Mouse (Mus musculus) adrenal gland, postnatal 36 days (tissue): ENCODE measurements around the gene Fcrla. TPM values are rescaled to one million over a fixed set of nuclear protein-coding genes. Genes with fewer than 3 reads are reported as not detected.

Experiments used
- DNase-seq, 2 experiments: peaks; one replicate each; pipeline ENCODE4 v3.0.0; 2021; ENCODE audit warnings: mixed read lengths in 1 of 2
- total RNA-seq, 2 experiments: library from RNA; stranded (reverse); gene quantifications; 2 replicates each; pipeline ENCODE4 v1.2.3; 2021

Fcrla gene
- total RNA-seq, 2 experiments from 2014 or later: 0.36 TPM; not detected in 1

GRCm38 (mm10) chr1:170929245-170929644 is 1.9 kb upstream of the Fcrla start:
- no peak for DNase-seq

DNA sequence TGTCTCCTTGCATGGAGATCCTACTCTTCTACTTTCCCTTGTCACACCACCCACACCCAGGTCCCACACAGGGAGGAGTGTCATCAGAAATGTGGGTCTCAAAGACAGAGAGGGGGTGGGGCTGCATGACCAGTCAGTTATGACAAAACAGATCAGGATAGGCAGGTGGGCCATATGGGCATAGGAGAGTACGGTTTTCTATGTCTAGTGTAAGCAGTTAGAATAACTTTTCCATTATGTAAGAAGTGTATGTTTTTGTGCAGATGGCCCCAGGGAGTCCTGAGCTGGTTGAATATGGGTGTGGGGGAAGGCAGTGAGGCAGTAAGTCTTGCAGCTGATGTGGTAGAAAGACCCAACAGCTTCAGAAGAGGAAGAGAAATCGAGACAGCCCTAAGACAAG is 1.1 kb upstream of the Fcrla start:
- DNase-seq: no peak

GRCm38 (mm10) chr1:170926941-170927340 is 442 bp downstream of the Fcrla start:
- DNase-seq: peak; percentile 32

GRCm38 (mm10) chr1:170924485-170924884 is 2.9 kb downstream of the Fcrla start:
- no peak for DNase-seq

DNA sequence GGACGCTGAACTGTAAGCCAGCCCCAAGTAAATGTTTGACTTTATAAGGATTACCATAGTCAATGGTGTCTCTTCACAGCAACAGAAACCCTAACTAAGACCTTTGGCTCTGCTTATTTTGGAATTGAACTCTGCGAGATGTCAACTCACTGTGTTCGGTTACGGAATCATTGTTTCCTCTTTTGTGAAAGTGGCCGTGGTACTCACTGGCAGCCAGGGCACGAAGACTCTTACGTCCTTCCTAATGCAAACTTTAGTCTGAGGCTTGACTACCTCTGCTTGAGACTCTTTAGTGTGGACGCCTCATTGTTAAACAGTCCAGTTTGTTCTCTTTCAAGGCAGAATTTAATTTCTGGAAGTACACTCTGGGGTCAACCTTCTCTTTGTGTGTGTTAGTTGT is 8.1 kb downstream of the Fcrla start:
- no peak for DNase-seq

GRCm38 (mm10) chr1:170915657-170916056 is 11.7 kb downstream of the Fcrla start:
- no peak for DNase-seq

- no peak for DNase-seq
Measured at GRCm38 (mm10) chr1:170912891-170913615, 14.3 kb downstream of the Fcrla start, which contains the start of gene Fcrlb. TSS of gene Fcrlb (minus strand) at chr1:170912941.

DNA sequence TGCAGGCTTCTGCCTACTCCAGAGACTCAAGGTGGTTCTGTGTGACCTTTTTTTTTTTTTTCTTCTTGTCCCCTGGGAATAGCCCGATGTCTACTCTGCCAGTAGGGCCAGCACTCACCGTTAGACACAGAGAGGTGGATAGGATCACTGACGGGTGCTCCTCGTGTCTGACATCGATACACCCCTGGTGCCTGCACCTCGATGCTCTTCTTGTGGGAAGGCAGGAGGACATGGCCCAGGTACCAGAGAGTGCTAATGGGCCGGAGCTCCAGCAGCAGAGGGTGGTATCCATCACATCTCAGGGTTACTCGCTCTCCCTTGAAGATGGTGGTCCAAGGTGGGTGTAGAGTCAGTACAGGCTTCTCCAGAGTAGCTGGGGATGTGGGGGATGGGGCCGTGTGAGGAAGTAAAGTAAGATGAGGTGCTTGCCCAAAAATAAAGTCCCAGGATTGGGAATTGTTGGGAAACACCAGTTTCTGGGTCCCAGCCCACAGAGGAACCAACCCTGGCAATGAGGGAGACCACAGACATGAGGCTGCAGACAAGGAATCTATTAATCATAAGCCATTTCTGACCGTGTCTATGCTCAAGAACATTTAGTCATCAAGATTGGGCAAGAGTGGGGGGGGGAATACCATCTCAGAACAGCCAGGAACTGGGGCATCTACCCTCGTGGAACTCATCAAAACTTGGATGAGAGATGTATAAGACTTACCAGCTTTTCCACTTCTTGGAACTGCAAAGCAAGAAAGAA is 15.3 kb downstream of the Fcrla start:
- peak; percentile 16 to 51 for DNase-seq

GRCm38 (mm10) chr1:170908341-170908740 is 19.0 kb downstream of the Fcrla start:
- DNase-seq: no peak

DNA sequence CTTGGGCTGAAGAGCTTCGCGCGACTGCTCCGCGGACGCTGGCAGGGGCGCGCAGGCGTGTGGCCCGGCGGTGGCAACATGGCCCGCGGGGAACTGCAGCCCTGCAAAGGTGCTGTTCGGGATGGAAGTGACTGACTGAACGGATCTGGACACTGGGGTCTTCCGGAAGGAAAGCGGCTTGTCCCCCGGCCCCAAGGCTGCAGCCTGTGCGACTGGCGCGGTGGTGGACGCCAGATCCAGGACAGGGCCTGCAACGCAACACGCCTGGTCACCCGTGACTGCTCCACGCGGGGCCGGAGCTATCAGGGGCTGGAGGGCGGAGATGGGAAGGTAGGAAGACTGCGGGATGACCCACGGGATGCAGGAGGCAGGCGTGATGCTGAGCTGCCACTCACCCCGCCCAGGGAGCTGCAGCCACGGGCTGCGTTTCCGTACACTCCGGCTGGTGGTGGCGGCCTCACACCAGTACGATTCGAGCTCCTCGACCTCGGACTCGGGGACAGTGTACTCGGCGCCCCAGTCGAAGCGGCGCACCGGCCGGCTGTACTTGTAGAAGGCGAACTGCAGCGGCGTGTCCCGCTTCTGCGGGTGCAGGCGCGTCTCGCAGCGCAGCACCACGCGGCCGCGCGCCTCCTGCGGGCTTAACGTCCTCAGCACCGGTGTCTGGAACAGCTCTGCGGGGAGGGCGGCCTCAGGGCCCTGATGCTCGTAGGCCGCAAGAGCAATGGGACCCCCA is 19.8 kb downstream of the Fcrla start:
- peak; percentile 62 for DNase-seq

DNA sequence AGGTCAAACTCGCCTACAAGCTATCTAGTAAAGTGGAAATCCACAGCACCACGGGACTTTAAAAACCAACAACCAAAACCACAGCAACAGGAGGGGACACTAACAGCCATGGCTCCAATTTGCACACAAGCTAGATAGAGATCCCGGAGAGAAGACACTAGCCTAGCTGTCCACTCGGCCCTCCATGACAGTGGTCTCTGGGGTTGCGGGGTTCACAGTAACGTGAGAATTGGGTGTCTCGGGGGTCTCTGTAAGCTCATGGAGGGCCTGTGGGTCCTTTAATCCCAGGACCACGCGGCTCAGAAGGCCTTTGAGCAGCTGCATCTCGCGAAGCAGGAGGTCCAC is 20.3 kb downstream of the Fcrla start:
- no peak for DNase-seq

GRCm38 (mm10) chr1:170903485-170903884 is 23.9 kb downstream of the Fcrla start:
- no peak for DNase-seq

DNA sequence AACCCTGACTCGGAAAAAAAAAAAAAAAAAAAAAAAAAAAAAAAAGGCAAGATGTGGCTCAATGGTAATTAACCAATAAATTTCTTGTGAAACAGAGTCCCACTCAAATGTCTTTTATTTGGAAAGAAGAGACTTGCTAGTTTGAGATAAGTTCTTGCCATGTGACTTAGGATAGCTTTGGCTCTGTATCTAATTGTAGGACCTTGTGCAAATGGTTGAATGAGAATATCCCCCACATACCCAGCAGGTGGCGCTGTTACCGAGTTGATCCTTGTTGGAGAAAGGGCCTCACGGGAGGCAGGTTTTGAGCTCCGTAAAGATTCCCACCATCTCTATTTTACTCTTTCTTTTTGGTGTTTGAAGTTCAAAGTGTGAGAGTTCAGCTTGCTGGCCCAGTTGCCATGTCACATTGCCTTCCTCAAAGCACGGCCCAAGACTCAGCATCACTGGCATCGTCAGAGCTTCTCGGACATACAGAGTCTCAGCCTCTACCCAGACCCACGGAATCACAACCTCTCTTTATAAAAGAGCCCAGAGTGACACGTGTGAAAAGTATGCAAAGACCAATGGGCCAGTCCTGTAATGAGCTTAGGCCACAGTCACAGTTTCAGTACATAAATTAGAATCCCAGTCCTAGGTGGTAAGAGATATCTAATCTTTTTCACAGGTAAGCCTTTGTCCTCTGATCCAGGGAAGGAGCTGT is 25.7 kb downstream of the Fcrla start:
- DNase-seq: peak; percentile 90

GRCm38 (mm10) chr1:170900799-170901467 is 26.4 kb downstream of the Fcrla start:
- peak in 1 of 2 experiments; percentile 59 for DNase-seq

DNA sequence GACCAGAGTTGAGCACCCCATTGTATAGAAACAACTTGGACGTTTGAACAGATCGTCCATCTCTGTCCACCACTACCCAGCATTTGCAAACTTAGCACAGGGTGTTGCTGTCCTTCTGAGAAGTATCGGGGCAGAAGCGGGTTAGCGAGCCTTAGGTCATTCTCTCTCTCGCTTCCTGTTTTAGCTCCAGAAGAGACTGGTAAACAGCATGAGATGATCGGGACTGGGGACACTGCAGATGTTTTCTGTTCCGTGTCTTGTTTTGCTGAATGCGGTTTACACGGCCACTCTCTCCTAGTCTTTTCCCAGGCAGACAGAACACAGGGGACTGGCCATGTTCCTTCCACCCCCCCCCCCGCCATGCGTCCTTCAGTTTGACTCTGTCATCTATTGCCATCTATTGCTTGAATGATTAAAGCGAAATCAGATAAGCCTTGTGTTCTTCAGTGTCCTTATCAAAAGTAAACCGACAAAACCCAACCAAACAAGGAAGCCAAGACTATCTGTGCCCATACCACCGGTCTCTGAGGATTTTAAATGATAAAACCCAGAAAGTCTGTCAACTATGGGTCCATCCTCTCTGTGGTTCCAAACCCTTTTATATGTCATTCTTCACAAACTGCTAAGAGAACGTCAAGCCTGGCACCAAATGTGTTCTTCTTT is 28.8 kb downstream of the Fcrla start:
- DNase-seq: no peak

GRCm38 (mm10) chr1:170896651-170897281 is 30.6 kb downstream of the Fcrla start:
- DNase-seq: no peak

DNA sequence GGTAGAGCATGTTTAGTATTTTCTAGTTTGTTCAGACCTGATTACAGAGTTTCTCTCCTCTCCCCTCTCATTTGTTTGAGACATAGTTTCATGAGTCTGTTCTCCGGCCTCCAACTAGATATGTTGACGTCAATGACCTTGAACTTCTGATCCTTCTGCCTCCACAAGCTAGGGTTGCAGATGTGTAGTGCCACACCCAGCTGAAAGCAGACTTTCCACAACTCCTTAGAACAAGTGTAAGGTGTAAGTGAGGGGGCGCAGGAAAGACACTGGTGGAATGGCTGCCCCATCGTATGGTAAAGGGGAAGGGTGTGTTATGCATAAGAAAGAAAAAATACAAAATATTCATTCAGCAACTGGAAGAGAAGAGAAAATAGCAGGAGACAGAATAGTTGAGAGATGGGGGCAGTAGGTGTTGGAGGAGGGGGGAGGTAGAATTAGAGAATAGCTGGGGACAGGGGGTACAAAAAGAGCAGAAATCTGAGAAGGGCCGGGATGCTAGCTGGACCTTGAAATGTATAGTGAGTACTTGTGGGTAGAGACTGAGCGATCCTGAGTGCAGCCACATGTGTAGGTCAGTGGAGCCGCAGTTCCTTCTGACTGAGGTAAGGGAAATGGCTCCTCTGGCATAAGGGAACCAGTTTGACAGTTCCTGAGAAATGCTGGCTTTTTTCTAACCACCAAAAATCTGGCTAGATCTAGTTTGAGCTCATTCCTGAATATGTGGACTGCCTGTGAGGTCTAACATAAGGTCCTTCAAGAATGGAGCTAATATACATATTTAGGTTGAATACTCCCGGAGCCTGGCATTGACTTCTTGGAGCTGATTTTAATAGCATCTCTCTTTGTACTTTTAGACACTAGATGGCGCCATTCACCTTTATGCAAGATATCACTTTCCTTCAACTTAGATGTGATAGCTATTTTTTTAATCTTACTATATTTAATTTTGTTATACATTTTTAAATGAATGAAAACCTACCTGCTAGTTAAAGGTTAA is 32.5 kb downstream of the Fcrla start:
- DNase-seq: no peak

DNA sequence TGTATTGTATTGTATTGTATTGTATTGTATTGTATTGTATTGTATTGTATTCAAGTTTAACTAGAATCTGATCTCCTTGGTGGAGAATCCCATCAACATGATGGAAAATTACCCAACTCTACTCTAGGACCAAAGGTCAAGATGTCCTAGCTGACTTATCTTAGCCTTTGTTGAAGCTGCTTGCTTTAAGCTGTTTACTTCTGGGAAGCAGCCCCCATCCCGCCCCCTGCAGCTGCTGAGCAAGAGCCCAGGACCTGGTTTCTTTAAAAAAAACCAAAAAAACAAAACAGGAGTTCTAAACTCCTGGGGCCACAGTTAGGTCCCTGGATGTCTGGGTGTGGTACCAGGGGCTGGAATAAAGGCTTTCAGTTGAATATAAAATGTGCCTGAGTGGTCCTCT is 35.1 kb downstream of the Fcrla start:
- no peak for DNase-seq

DNA sequence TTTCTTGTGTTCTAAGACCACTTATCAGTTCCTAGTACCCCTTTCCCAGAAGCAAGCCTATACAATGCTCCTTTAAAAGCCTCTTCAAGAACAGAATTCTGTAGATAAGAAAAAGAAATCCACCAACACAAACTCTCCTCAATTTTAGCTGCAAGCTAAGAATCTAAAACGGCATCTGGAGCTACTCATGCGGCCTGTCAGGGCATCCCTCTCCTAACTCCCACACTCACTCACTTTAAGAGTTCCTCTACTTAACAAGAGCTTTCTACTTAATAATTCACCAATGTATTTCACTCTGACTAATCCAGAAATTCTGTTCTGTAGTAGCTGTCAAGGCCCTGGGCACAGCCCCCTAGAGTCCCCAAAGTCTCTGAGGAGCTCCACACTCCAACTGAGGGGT is 35.7 kb downstream of the Fcrla start:
- DNase-seq: no peak
